Mouse (Mus musculus) olfactory bulb, adult 2 months (tissue): ENCODE measurements around the gene Brd3os. TPM values are rescaled to one million over a fixed set of nuclear protein-coding genes. Genes with fewer than 3 reads are reported as not detected.

Experiments
- H3K27ac ChIP-seq: fragments of 200-500 bp; 2 replicates; pipeline ENCODE4 v1.5.1; 2012; ENCODE audit warnings: low read depth, low read length; ENCODE audit not compliant: insufficient read depth
- H3K4me1 ChIP-seq: fragments of 200-500 bp; 2 replicates; pipeline ENCODE4 v1.6.1; 2012; ENCODE audit warnings: low read length; ENCODE audit not compliant: control insufficient read depth, insufficient read depth
- H3K4me3 ChIP-seq: fragments of 200-500 bp; 2 replicates; pipeline ENCODE4 v1.5.1; 2012; ENCODE audit warnings: mild to moderate bottlenecking, low read depth, low read length, moderate library complexity; ENCODE audit not compliant: insufficient read depth
- CTCF ChIP-seq: fragments of 200-500 bp; IDR thresholded peaks from 2 replicates; pipeline ENCODE4 v1.5.1; 2012; ENCODE audit warnings: low read depth, mild to moderate bottlenecking, low read length, moderate library complexity; ENCODE audit not compliant: insufficient read depth
- POLR2A ChIP-seq: fragments of 200-500 bp; IDR thresholded peaks from 2 replicates; pipeline ENCODE4 v1.6.1; 2012; ENCODE audit warnings: mild to moderate bottlenecking, low read depth, low read length, moderate library complexity; ENCODE audit not compliant: insufficient read depth
- WGBS: fragments of 180-500 bp; shearing (Covaris S2); methylation state at CpG from one replicate; pipeline ENCODE4 v1.1.7; 2018; 5-methylcytosine and 5-hydroxymethylcytosine counted together
- polyA plus RNA-seq: library from polyadenylated mRNA; stranded (reverse); fragments of >200 nt; gene quantifications from 2 replicates; pipeline ENCODE4 v1.2.4, GENCODE M21; 2012; ENCODE audit warnings: low replicate concordance; ENCODE audit not compliant: missing spikeins, insufficient read depth, insufficient read length

The Brd3os gene
- not detected in 2 replicates for polyA plus RNA-seq

DNA sequence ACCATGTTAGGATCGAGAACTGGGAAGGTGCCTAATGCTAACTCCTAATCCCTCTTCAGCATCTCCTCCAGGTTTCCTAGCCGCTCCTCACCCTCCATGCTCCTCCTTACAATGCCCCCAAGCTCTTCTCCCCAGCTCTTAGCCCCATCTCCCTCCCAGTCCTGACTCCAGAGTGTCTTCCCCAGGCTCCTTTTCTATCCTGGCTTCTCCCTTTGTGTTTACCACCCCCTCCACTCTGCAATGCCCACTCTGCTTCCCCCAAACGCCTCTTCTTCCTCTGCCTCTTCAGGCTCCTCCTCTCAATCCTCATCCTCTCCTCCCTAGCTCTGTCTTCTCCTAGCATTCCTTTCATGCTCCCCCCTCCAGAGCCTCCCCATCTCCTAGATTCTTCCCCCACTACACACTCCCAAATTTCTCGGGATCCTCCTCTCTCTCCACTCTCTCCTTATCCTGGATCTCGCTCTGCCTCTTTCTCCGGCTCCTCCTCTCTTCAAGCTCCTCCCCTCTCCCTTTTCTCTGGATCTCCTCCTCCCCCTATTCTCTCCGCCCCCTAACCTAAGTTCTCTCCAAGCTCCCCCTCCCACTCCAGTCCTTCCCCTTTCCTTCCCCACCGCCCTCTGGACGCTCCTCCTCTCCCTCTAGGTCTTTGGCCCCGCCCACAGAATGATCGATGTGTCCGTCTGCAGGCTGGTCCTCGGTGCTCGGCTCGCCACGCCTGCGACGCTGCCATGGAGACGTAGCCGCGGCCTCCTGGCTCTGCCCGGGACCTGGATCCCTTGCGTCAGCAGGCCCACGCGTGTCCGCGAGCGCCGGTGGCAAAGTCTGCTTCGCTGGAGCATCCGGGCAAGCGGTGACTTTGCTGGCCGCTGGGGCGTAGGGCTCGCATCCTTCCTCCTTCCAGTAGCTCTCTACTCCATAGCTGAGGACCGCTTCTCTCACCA is at the start of gene Brd3os:
Gene Brd3os (plus strand): TSS at position 558 of the 941 bp plus-strand sequence.
- TF ChIP-seq CTCF (no peak), POLR2A (peak; percentile 40; the same call in 1 of the 2 replicates)
- Histone ChIP-seq H3K4me1 (peaks cover 10% of the 10 kb centered on the region), H3K4me3 (peak within 1 kb of the TSS; percentile 70), H3K27ac (peak within 1 kb of the TSS; percentile 89)
- WGBS = under 1% methylated on average over 36 of the region's 36 CpGs

DNA sequence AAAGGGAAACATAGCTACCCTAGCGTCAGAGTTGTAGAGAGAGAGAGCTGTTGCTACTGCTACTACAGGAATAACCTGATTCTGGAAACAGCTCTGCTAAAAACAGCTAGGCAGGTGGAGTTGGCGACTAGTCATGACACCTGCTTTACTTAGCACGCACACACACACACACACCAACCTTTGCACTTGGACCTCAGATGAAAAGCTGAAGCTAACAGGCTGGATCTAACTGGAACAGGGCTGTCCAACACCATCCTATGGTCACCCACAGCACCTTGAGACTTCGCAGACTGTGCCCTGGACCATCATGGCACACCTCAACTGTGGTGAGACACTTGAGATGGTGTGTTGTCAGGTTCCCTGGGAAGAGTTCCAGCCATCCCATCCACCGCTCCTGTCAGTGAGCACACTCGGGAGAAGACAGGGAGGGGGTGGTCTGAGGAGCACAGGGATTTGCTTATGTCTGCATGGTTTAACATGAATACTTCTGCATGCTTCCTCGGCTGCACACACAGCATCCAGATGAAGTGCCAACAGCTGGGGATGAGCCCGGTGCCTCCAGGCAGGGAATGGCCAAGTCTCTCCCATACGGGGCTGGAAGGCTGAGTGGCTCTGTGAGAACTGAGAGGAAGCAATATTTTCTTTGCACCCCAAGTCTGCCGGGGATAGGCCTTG is 47.8 kb upstream of the Brd3os start:
- no peak for TF ChIP-seq POLR2A
- no peak for TF ChIP-seq CTCF
- Histone ChIP-seq H3K4me1 (peaks cover 48% of the 10 kb centered on the region), H3K27ac (no peak overlapping the region), H3K4me3 (no peak overlapping the region)
- 62% methylated on average over 10 of the region's 10 CpGs for WGBS

DNA sequence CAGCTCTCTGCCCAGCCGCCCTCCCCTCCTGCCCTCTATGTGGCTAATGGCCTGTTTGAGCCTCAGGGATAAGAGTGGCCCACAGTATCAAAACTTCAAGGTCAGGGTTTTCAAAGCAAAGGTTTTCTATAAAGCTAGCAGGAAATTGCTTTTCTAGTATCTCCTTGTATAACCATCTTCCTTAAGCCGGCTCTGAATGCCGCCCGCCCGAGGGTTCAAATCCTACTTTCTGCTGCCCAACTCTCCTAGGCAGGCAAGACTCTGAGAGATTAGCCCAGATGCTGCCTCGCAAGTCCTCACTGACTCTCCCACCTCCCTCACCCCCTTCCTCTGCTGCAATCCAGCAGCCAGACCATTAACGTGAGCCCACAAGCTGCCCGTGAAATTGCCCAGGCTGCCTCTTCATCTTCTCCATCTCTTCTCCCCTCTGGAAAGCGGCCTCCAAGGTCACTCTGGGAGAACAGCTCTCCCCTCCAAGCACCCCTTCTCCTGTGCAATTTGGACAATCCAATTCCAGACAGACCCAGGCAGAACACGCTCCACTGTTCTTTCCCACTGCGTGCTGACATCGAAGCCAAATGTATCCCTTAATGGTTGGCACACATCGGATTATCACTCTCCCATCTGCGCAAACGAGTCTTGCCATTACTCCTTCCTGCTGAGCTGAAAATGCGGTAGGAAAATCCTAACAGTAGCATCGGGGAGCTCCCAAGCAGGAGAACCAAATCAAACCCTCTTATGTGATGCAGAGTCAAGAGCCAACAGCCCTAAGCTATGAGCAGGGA is 45.3 kb upstream of the Brd3os start:
- H3K4me1 ChIP-seq = peaks cover 29% of the 10 kb centered on the region
- no peak overlapping the region for H3K4me3 ChIP-seq
- WGBS = 78% methylated on average over 17 of the region's 17 CpGs
- TF ChIP-seq POLR2A (no peak), CTCF (no peak)
- H3K27ac ChIP-seq = no peak overlapping the region

DNA sequence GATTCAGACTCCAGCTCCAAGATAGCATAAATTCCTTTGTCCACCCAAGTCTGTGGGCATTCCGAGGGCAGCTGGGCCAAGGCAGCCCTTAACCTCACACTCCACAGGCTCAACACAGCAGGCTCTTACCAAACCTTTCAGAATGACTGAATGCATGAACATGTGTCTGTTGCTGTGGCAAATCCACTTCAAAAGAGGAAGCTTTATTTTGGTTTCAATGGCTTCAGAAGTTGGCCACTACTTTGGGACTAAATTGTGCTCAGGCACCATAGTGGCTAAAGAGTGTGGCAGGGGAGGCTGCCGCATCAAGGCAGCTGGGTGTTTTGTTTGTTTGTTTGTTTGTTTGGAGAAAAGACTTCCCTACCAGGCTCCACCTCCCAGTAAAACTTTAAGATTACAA is 42.0 kb upstream of the Brd3os start:
- H3K27ac ChIP-seq = no peak overlapping the region
- H3K4me3 ChIP-seq = no peak overlapping the region
- H3K4me1 ChIP-seq = peaks cover 19% of the 10 kb centered on the region; the same call in 1 of the 2 replicates
- WGBS = 82% methylated on average over 2 of the region's 2 CpGs
- TF ChIP-seq POLR2A = no peak
- TF ChIP-seq CTCF = no peak

DNA sequence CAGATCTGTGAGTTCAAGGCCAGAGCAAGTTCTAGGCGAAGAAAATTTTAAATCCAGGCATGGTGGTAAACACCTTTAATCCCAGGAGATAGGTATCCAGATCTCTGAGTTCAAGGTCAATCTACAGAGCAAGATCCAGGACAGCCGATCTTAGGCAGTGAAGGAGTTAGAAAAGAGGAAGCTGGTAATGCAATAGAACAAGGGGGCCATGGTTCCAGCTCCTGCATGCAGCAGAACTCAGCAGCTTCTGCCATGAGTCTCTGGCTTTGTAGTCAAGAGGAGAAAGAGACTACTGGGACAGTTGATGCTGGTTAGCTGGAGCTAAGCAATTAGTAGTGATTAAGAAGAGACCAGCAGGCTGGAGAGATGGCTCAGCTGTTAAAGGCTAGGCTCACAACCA is 40.6 kb upstream of the Brd3os start:
- no peak for TF ChIP-seq CTCF
- TF ChIP-seq POLR2A = no peak
- no peak overlapping the region for H3K4me3 ChIP-seq
- H3K4me1 ChIP-seq = peaks cover 14% of the 10 kb centered on the region
- 94% methylated on average over 2 of the region's 2 CpGs for WGBS
- no peak overlapping the region for H3K27ac ChIP-seq

DNA sequence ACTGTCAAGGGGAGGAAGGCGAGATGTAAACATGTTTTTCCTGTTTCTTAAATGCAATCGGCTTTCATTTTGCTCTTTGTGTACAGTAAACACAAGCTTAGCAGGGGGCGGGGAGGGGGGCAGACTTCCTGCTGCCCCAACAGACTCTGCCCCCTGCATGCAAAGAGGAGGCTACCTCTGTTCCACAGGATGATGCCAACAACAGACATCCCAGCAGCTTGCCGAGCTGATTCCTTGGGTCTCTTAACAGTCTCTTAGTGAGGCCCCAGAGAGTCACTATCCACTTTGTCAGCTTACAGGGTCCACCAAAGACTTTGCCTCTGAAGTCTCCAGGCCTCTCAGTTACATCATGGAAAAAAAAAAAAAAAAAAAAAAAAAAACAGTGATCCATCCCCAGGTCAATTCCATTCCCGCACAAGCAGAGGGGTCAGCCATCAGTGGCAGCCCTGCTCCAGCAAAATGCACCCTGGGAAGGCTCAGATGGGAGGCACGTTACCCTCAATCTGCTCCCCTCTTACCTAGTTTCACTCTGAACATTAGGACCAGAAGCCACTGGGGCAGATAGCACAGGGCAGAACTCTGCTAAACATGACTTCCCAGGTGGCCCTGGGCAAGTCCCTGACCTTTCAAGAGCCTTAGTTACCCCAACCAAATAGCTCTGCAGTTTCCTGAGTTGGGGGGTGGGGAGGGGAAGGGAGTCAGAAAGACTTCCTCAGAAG is 37.6 kb upstream of the Brd3os start:
- WGBS = 76% methylated on average over 6 of the region's 6 CpGs
- Histone ChIP-seq H3K27ac (no peak overlapping the region), H3K4me1 (peaks cover 23% of the 10 kb centered on the region), H3K4me3 (no peak overlapping the region)
- TF ChIP-seq CTCF (no peak), POLR2A (no peak)

- WGBS = 71% methylated on average over 5 of the region's 5 CpGs
- TF ChIP-seq POLR2A (no peak), CTCF (no peak)
- Histone ChIP-seq H3K27ac (no peak overlapping the region), H3K4me1 (peaks cover 23% of the 10 kb centered on the region), H3K4me3 (no peak overlapping the region)
These were observed 36.8 kb upstream of the Brd3os start for GRCm38 (mm10) chr2:27405094-27405884.
